Mouse (Mus musculus) bone marrow, adult 2 months (tissue): ENCODE results near the gene Gm20662. TPM values are rescaled to one million over a fixed set of nuclear protein-coding genes. Genes with fewer than 3 reads are reported as not detected.

Experiments used
- H3K27ac ChIP-seq: fragments of 200-500 bp; 2 replicates; pipeline ENCODE4 v1.5.1; 2012; ENCODE audit warnings: low read depth, mild to moderate bottlenecking, control low read depth, inconsistent platforms, low read length; ENCODE audit not compliant: control insufficient read depth, poor library complexity, insufficient read depth
- H3K4me1 ChIP-seq: fragments of 200-500 bp; 2 replicates; pipeline ENCODE4 v1.6.1; 2011; ENCODE audit warnings: low read length; ENCODE audit not compliant: control insufficient read depth, insufficient read depth
- H3K4me3 ChIP-seq: fragments of 200-500 bp; replicated peaks from 2 replicates; pipeline ENCODE3; 2011; ENCODE audit warnings: mild to moderate bottlenecking, low read depth, low read length, control low read depth; ENCODE audit not compliant: control insufficient read depth
- CTCF ChIP-seq: fragments of 200-500 bp; IDR thresholded peaks from 2 replicates; pipeline ENCODE4 v1.5.1; 2011; ENCODE audit warnings: low read length, control low read depth; ENCODE audit not compliant: control insufficient read depth, insufficient read depth
- POLR2A ChIP-seq: fragments of 200-500 bp; IDR thresholded peaks from 2 replicates; pipeline ENCODE4 v1.6.1; 2011; ENCODE audit warnings: low read depth, mild to moderate bottlenecking, control low read depth, low read length, borderline replicate concordance; ENCODE audit not compliant: control insufficient read depth
- WGBS: fragments of 180-500 bp; shearing (Covaris S2); methylation state at CpG from one replicate; pipeline ENCODE4 v1.1.7; 2018; 5-methylcytosine and 5-hydroxymethylcytosine counted together
- polyA plus RNA-seq: library from polyadenylated mRNA; stranded (reverse); fragments of >200 nt; gene quantifications from 2 replicates; pipeline ENCODE4 v1.2.4, GENCODE M21; 2011; ENCODE audit warnings: low replicate concordance; ENCODE audit not compliant: missing spikeins, insufficient read depth, insufficient read length

Gene Gm20662
- polyA plus RNA-seq, 1 experiment: not detected

- TF ChIP-seq CTCF: peak; percentile 23; the same call in 1 of the 2 replicates
- TF ChIP-seq POLR2A: no peak
- WGBS: 44% methylated on average over 4 of the region's 4 CpGs
- Histone ChIP-seq H3K4me1 (no peaks in the 10 kb centered on the region), H3K27ac (no peak overlapping the region), H3K4me3 (no peak overlapping the region)
Observed at GRCm38 (mm10) chr9:107960928-107961327, 35.2 kb upstream of the Gm20662 start.

DNA sequence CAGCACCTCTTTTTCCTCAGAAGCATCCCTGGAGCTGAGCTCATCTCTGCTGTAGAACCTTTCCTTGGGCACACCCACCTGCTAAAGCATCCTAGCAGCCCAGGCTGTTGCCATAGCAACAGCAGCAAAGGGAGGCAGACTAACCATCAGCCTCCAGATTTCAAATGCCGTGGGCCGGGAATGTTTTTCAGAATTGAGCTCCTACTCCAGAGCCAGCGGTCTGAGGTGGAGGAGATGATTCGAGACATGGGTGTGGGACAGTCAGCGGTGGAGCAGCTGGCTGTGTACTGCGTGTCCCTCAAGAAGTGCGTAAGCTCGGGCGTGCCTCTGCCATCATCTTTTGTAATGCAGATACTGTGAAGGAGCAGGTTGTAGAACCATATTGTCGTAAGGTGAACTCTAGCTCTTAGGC, 34.8 kb upstream of the Gm20662 start:
- Histone ChIP-seq H3K27ac (no peak overlapping the region), H3K4me3 (no peak overlapping the region), H3K4me1 (no peaks in the 10 kb centered on the region)
- 89% methylated on average over 10 of the region's 10 CpGs for WGBS
- TF ChIP-seq POLR2A (no peak), CTCF (no peak)

DNA sequence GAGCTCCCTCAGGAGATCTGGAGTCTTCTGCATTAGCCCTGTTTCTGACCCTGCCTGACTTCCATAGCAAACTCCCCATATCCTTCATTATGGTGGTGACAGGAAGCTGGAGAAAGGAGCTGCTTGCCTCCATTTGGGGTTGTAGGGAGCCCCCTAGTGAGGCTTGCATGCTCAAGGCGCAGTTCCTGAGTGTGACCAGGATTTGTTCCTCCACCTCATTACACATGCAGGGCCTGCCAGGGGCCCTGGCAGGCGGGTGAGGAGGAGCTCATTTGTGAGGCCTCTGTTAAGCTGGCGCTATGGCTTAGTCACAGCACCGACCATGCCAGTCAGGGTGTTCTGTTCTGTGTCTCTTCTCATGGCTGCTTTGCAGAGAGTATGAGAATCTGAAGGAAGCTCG, 34.3 kb upstream of the Gm20662 start:
- no peak overlapping the region for H3K27ac ChIP-seq
- TF ChIP-seq CTCF (no peak), POLR2A (no peak)
- WGBS: 52% methylated on average over 5 of the region's 5 CpGs

DNA sequence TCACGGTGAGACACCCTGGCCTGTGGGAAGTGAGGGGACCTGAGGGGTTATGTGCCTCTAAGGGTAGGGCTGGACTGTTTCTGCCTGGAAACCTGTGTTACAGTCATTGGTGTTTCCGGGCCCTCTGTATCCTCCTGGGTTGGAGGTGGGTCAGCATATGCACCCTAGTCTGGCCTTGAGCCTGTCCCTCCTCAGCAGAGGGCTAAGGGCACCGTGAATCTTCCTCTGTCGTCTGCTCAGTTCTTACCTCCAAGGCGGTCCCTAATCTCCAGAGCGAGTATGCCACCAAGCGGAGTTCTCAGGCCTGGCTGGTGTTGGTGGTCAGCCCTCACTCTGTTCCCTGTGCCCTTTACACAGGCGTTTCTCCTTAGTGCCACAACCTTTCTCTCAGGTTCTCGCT, 33.2 kb upstream of the Gm20662 start:
- 90% methylated on average over 9 of the region's 9 CpGs for WGBS
- Histone ChIP-seq H3K4me3 (no peak overlapping the region), H3K4me1 (peaks cover 2% of the 10 kb centered on the region; the same call in 1 of the 2 replicates), H3K27ac (no peak overlapping the region)
- no peak for TF ChIP-seq POLR2A

More for the DNA sequence above, 34.3 kb upstream of the Gm20662 start:
- H3K4me3 ChIP-seq: no peak overlapping the region
- peaks cover 1% of the 10 kb centered on the region; the same call in 1 of the 2 replicates for H3K4me1 ChIP-seq

- Histone ChIP-seq H3K4me3 (no peak overlapping the region), H3K4me1 (peaks cover 2% of the 10 kb centered on the region; the same call in 1 of the 2 replicates), H3K27ac (no peak overlapping the region)
- 8% methylated on average over 5 of the region's 5 CpGs for WGBS
- TF ChIP-seq CTCF (peak; percentile 96), POLR2A (no peak)
Observed at GRCm38 (mm10) chr9:107963700-107964099, 32.4 kb upstream of the Gm20662 start.

DNA sequence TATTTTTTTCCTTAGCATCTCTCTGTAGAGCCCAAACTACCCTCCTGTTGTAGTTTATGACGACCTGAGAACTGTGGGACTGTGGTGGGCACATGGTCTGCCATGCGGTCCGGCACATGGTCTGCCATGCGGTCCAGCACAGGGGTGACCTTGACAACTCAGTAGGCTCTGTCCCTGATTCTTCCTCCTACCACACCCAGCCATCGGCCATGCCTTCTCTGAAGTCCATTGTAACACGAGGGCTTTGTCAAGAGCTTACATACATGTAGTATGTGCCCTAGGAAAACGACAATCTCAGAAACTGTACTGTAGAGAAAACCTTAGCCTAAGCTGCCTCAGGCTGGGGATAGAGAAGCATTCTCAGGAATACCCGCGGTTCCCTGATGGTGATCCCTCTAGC, 31.5 kb upstream of the Gm20662 start:
- no peak overlapping the region for H3K27ac ChIP-seq

DNA sequence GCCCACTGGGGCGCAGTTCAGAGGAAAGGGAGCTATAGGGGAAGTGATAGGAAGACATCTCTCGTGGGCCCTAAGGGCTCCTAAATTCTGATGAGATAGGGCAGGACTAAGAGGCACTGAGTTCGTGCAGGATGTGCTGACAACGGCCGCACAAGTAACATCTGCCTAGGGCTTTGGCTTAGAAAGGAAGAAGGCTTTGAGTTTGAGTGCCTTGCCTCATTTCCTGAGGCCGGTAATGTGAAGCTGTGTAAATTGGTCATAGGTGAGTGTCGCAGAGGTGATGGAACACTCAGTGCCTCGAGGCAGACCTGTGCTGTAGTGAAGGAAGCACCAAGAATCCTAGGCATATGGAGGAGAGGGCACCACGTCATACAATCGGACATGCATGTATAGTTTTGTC, 29.5 kb upstream of the Gm20662 start:
- Histone ChIP-seq H3K4me1 (peaks cover 2% of the 10 kb centered on the region), H3K4me3 (no peak overlapping the region), H3K27ac (no peak overlapping the region)
- no peak for TF ChIP-seq POLR2A
- 37% methylated on average over 10 of the region's 10 CpGs for WGBS

More for the DNA sequence above, 31.5 kb upstream of the Gm20662 start:
- TF ChIP-seq POLR2A (no peak), CTCF (no peak)
- WGBS: 94% methylated on average over 9 of the region's 9 CpGs
- Histone ChIP-seq H3K4me1 (peaks cover 2% of the 10 kb centered on the region; the same call in 1 of the 2 replicates), H3K4me3 (no peak overlapping the region)

DNA sequence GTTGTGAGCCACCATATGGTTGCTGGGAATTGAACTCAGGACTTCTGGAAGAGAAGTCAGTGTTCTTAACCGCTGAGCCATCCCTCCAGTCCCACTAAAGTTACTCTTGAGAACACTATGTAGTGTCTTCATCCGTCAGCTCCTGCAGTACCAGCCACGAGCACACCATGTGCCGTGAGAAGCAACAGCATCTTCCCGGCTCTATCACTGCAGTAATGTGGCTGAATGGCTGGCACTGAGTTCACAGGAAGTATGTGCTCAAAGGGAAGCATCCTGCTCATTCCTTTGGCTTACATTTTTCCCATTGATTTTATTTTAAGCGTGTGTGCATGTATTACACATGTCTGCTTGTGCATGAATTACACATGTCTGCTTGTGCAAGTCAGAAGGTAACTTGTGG, 28.7 kb upstream of the Gm20662 start:
- H3K4me3 ChIP-seq: no peak overlapping the region
- peaks cover 2% of the 10 kb centered on the region for H3K4me1 ChIP-seq
- no peak for TF ChIP-seq POLR2A
- TF ChIP-seq CTCF: no peak
- H3K27ac ChIP-seq: no peak overlapping the region
- 88% methylated on average over 6 of the region's 6 CpGs for WGBS

DNA sequence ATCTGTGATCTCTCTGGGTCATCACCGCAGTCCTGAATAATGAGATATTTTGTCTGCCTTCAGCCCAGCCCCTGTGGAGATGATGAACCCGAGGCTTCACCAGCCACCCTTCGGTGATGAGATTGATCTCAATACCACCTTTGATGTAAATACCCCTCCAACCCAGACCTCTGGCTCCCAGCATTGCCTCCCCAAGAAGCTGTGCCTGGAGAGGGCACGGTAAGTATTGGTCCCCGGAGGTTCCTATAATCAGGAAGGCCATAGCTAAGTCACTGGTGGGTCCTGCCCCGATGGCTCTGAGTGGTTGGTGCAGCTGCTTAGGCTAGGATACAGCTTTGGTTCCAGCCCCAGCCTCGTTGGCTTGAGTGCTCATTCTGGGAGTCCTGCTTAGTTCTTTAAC, 27.6 kb upstream of the Gm20662 start:
- Histone ChIP-seq H3K4me1 (peaks cover 4% of the 10 kb centered on the region), H3K27ac (no peak overlapping the region), H3K4me3 (no peak overlapping the region)
- TF ChIP-seq CTCF: no peak
- TF ChIP-seq POLR2A: no peak
- 89% methylated on average over 7 of the region's 7 CpGs for WGBS
